Mouse (Mus musculus) intestine, embryonic 15.5 days (tissue): ENCODE results near the gene Car14. TPM values are rescaled to one million over a fixed set of nuclear protein-coding genes. Genes with fewer than 3 reads are reported as not detected.
A peak's percentile ranks its signal among the peaks of the same experiment; 100 is the strongest.
"Not testable (repeated sequence)": the region's sequence is repeated elsewhere in the genome, so short reads cannot be mapped to it uniquely, and the experiment has no call there.

Source experiments
- ATAC-seq: fragments of 200-750 bp; cut with Nextera tagmentation; 2 replicates; pipeline ENCODE4 v1.8.0; 2017; ENCODE audit warnings: moderate TSS enrichment, moderate library complexity
- H3K27ac ChIP-seq: fragments of 300-500 bp; sonication (generic); 2 replicates; pipeline ENCODE4 v1.5.1; 2015; ENCODE audit warnings: mild to moderate bottlenecking, inconsistent platforms
- H3K27me3 ChIP-seq: fragments of 300-500 bp; sonication (generic); replicated peaks from 2 replicates; pipeline ENCODE4 v1.6.1; 2015; ENCODE audit warnings: inconsistent platforms
- H3K36me3 ChIP-seq: fragments of 300-500 bp; sonication (generic); 2 replicates; pipeline ENCODE4 v1.6.1; 2015; ENCODE audit warnings: inconsistent platforms
- H3K4me1 ChIP-seq: fragments of 300-500 bp; sonication (generic); replicated peaks from 2 replicates; pipeline ENCODE4 v1.6.1; 2015; ENCODE audit warnings: inconsistent platforms
- H3K4me2 ChIP-seq: fragments of 300-500 bp; sonication (generic); replicated peaks from 2 replicates; pipeline ENCODE4 v1.6.1; 2015; ENCODE audit warnings: mild to moderate bottlenecking, inconsistent platforms
- H3K4me3 ChIP-seq: fragments of 300-500 bp; sonication (generic); replicated peaks from 2 replicates; pipeline ENCODE4 v1.5.1; 2015; ENCODE audit warnings: inconsistent platforms
- H3K9ac ChIP-seq: fragments of 300-500 bp; sonication (generic); 2 replicates; pipeline ENCODE4 v1.6.1; 2015; ENCODE audit warnings: inconsistent platforms
- H3K9me3 ChIP-seq: fragments of 300-500 bp; sonication (generic); 2 replicates; pipeline ENCODE4 v1.6.1; 2016; ENCODE audit warnings: inconsistent platforms
- WGBS: fragments of 180-500 bp; shearing (Covaris S2); methylation state at CpG from one replicate; pipeline ENCODE4 v1.1.7; 2015; 5-methylcytosine and 5-hydroxymethylcytosine counted together
- polyA plus RNA-seq: library from polyadenylated mRNA; unstranded; fragments of >200 nt; fragmentation: Nextera tagmentation; extraction: Ambion mirVana; gene quantifications from 2 replicates; pipeline ENCODE4 v1.2.1, GENCODE M21; 2015

The Car14 gene
- polyA plus RNA-seq, 1 experiment from 2014 or later: 1.5 TPM

- not testable (repeated sequence) for H3K9me3 ChIP-seq, H3K27ac ChIP-seq, ATAC-seq, H3K4me3 ChIP-seq, H3K36me3 ChIP-seq, H3K9ac ChIP-seq, H3K27me3 ChIP-seq
- H3K4me2 ChIP-seq: 0 out of 2 replicates have a peak overlapping the region, but pooled peaks have one; percentile 26
- WGBS: 82% methylated on average over 7 of the region's 7 CpGs
- peaks cover 21% of the 10 kb centered on the region for H3K4me1 ChIP-seq
These were observed 9.0 kb downstream of the Car14 start for GRCm38 (mm10) chr3:95895501-95895900.

- peak overlapping the region; percentile 70 for H3K4me2 ChIP-seq
- no peaks in the 10 kb centered on the region for H3K27me3 ChIP-seq
- H3K27ac ChIP-seq: peak overlapping the region; percentile 77
- H3K9me3 ChIP-seq: no peaks in the 10 kb centered on the region
- peak overlapping the region; percentile 55 for H3K4me3 ChIP-seq
- peak overlapping the region; percentile 65 for H3K9ac ChIP-seq
- H3K4me1 ChIP-seq: peaks cover 21% of the 10 kb centered on the region
- H3K36me3 ChIP-seq: peaks cover 4% of the 10 kb centered on the region; the same call in 1 of the 2 replicates
- ATAC-seq: no peak
- 4% methylated on average over 16 of the region's 16 CpGs for WGBS
These were observed 10.0 kb downstream of the Car14 start for GRCm38 (mm10) chr3:95894317-95895160.

DNA sequence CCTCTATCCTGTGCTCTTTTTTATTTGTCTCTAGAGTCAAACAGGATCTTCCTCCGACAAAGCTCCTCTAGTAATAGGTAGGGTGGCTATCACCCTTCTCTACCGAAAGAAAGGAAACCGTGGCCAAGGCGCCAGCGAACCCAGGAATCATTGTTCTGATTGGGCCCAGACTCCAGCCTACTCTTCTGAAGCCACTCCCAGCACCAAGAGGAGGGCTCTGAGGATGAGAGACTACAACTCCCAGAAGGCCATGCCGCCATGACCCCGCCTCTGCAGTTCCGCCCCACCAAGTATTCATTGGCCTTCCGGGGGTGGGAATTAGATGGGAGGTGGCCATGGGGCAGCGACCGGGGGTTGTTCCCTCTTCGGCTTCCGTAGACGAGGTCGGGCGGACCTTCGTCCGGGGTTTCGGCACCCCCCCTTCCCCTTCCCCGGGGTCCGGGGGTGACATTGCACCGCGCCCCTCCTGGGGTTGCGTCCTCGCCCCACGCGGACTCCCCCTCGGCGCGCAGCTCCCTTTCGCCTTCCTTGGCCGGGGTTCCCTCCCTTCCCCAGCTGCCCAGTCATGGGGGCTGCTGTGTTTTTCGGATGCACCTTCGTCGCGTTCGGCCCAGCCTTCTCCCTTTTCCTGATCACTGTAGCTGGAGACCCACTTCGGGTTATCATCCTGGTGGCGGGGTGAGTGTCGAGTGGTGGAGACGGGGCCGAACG is 10.7 kb downstream of the Car14 start, which contains the start of gene Aph1a:
Aph1a (plus strand) TSS at position 364 of the 711 bp plus-strand sequence.
- not testable (repeated sequence) for H3K36me3 ChIP-seq, H3K27me3 ChIP-seq, H3K9me3 ChIP-seq
- peak; percentile 98 for ATAC-seq
- Histone ChIP-seq H3K27ac (peak within 1 kb of the TSS; percentile 88), H3K9ac (peak within 1 kb of the TSS; percentile 65), H3K4me3 (peak within 1 kb of the TSS; percentile 55), H3K4me2 (peak within 1 kb of the TSS; percentile 70), H3K4me1 (peaks cover 21% of the 10 kb centered on the region)
- under 1% methylated on average over 29 of the region's 43 CpGs for WGBS

GRCm38 (mm10) chr3:95893126-95893525 is 11.4 kb downstream of the Car14 start:
- H3K9ac ChIP-seq: no peak overlapping the region
- no peaks in the 10 kb centered on the region for H3K27me3 ChIP-seq
- H3K4me3 ChIP-seq: peak overlapping the region; percentile 55
- H3K36me3 ChIP-seq: peaks cover 4% of the 10 kb centered on the region; the same call in 1 of the 2 replicates
- ATAC-seq: peak; percentile 1; the same call in 1 of the 2 replicates
- no peaks in the 10 kb centered on the region for H3K9me3 ChIP-seq
- H3K27ac ChIP-seq: peak overlapping the region; percentile 88
- 13% methylated on average over 7 of the region's 7 CpGs for WGBS
- peak overlapping the region; percentile 53 for H3K4me2 ChIP-seq
- H3K4me1 ChIP-seq: peaks cover 21% of the 10 kb centered on the region

- peak overlapping the region; percentile 56 for H3K4me2 ChIP-seq
- no peaks in the 10 kb centered on the region for H3K27me3 ChIP-seq
- H3K4me1 ChIP-seq: peaks cover 21% of the 10 kb centered on the region
- 34% methylated on average over 11 of the region's 11 CpGs for WGBS
- no peak for ATAC-seq
- 0 out of 2 replicates have a peak overlapping the region, but pooled peaks have one; percentile 35 for H3K9ac ChIP-seq
- 0 out of 2 replicates have a peak overlapping the region, but pooled peaks have one; percentile 33 for H3K4me3 ChIP-seq
- H3K36me3 ChIP-seq: no peaks in the 10 kb centered on the region
- peak overlapping the region; percentile 88 for H3K27ac ChIP-seq
- H3K9me3 ChIP-seq: no peaks in the 10 kb centered on the region
These were observed 12.1 kb downstream of the Car14 start for GRCm38 (mm10) chr3:95892066-95893052.

DNA sequence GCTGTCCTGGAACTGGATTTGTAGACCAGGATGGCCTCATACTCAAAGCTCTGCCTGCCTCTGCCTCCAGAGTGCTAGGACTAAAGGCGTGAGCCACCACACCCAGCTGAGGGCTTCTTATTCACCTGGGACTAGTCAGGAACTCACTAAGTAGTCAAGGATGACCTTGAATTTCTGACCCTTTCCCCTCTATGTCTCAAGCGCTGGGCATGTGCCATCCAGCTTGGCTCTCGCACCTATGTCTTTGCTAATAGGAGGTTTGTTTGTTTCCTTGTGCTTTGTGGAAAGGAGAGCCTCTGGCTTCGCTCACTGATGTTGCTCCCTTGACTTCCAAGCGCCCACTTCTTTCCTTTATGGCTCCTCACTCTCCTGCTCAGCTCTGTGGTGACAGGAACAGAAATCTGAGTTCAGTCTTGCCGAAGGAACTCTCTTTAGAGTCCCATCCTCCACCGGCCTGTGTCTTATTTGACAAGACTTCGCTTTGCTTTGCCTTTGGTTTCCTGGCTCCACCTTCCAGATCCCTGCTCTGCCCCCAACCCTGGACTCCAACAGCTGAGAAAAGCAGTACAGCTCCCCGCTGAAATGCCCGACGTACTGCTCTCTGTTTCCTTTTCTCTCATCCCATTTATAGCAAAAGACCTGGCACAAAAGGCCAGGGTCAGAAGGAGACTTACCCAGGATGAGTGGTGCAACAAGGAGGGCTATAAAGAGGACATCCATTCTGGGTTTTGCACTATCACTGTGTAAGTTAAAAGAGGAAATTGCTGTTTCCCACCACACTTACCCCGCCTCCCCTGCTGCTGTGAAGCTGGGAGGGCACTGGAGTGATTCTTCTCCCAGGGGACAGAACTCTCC is 13.1 kb downstream of the Car14 start, which contains the start of gene BC028528:
BC028528 (minus strand) TSS at position 795 of the 855 bp plus-strand sequence.
- H3K27ac ChIP-seq: peak within 1 kb of the TSS; percentile 88
- H3K27me3 ChIP-seq: no peaks in the 10 kb centered on the region
- H3K4me2 ChIP-seq: peak within 1 kb of the TSS; percentile 56
- peak within 1 kb of the TSS; percentile 33 for H3K4me3 ChIP-seq
- no peaks in the 10 kb centered on the region for H3K9me3 ChIP-seq
- no peak for ATAC-seq
- H3K4me1 ChIP-seq: peaks cover 21% of the 10 kb centered on the region
- 19% methylated on average over 12 of the region's 12 CpGs for WGBS
- H3K36me3 ChIP-seq: no peaks in the 10 kb centered on the region
- H3K9ac ChIP-seq: peak within 1 kb of the TSS; percentile 35

- no peaks in the 10 kb centered on the region for H3K27me3 ChIP-seq
- no peaks in the 10 kb centered on the region for H3K36me3 ChIP-seq
- H3K4me3 ChIP-seq: no peak overlapping the region
- H3K9me3 ChIP-seq: no peaks in the 10 kb centered on the region
- H3K9ac ChIP-seq: no peak overlapping the region
- 82% methylated on average over 3 of the region's 3 CpGs for WGBS
- ATAC-seq: no peak
- no peak overlapping the region for H3K27ac ChIP-seq
- no peak overlapping the region for H3K4me2 ChIP-seq
- peaks cover 17% of the 10 kb centered on the region for H3K4me1 ChIP-seq
These were observed 14.8 kb downstream of the Car14 start for GRCm38 (mm10) chr3:95889664-95890063.

DNA sequence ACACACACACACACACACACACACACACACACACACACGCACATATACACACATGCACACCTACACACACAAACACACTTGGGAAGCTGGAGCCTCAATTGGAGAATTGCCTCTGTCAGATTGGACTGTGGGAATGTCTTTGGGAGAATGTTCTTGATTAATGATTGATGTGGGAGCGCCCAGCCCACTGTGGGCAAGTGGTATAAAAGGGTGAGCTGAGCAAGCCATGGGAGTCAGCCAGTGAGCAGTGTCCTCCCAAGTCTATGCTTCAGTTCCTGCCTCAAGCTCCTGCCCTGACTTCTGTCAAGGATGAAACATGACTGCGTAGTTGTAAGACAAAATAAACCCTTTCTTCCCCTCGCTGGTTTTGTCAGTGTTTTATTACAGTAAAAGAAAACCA is 16.9 kb downstream of the Car14 start:
- no peak overlapping the region for H3K4me3 ChIP-seq
- no peak overlapping the region for H3K9ac ChIP-seq
- no peaks in the 10 kb centered on the region for H3K36me3 ChIP-seq
- no peak overlapping the region for H3K4me2 ChIP-seq
- H3K4me1 ChIP-seq: peaks cover 17% of the 10 kb centered on the region
- no peaks in the 10 kb centered on the region for H3K27me3 ChIP-seq
- WGBS: 63% methylated on average over 4 of the region's 4 CpGs
- 0 out of 2 replicates have a peak, but pooled peaks have one; percentile 27 for ATAC-seq
- H3K27ac ChIP-seq: no peak overlapping the region
- no peaks in the 10 kb centered on the region for H3K9me3 ChIP-seq

DNA sequence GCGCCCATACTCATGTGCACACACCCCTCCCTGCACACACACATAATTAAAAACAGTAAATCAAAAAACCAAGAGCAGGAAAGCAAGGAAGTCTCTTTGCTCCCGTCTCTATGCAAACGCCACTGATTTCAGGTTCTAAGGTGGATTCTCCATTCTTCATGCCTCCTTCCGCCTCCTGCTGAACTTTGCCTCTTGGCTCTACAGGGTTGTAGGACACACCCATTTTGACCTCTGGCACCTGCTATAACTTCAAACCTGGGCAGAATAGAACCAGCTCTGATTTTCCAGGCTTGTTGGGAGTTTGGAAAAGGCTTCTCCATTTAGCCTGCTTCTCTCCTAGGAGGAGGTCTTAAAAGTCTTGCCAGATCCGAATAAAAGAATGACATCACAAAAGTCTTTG is 20.1 kb downstream of the Car14 start:
- H3K27ac ChIP-seq: peak overlapping the region; percentile 66
- no peaks in the 10 kb centered on the region for H3K9me3 ChIP-seq
- 66% methylated on average over 5 of the region's 5 CpGs for WGBS
- no peak overlapping the region for H3K4me3 ChIP-seq
- H3K4me2 ChIP-seq: peak overlapping the region; percentile 26; the same call in 1 of the 2 replicates
- H3K4me1 ChIP-seq: peaks cover 13% of the 10 kb centered on the region
- no peak for ATAC-seq
- no peaks in the 10 kb centered on the region for H3K36me3 ChIP-seq
- H3K9ac ChIP-seq: no peak overlapping the region
- no peaks in the 10 kb centered on the region for H3K27me3 ChIP-seq

DNA sequence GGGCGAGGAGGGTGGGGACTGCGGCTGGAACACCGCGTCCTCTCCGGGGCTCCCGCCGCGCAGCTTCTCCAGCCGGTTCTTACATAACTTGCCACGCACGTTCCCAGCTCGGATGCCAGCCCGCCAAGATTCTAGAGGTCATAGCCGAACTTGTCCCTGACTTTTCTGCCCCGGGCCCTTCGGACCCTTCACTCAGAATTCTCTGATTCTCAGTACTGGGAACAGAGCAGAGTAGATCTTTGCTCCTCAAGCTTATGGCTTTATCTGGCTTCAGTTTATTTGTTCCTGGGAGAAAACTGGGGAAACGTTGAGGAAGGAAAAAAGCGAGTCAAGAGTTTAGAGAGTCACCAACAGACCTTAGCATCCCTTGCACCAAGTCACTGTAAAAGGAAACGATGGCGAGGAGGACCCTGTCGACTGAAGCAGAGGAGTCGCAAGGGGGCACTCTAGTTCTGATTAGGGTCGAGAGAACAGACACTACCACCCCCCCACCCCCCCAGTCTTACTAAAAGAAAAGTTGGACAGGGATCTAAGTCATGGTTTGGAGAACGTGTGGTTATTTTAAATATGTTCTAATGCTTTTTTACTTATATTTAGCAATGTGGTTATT is 21.6 kb downstream of the Car14 start:
- H3K4me2 ChIP-seq: peak overlapping the region; percentile 99
- H3K9me3 ChIP-seq: no peaks in the 10 kb centered on the region
- H3K36me3 ChIP-seq: no peaks in the 10 kb centered on the region
- H3K27me3 ChIP-seq: no peaks in the 10 kb centered on the region
- H3K4me1 ChIP-seq: peaks cover 13% of the 10 kb centered on the region
- no peak for ATAC-seq
- H3K9ac ChIP-seq: peak overlapping the region; percentile 38
- H3K27ac ChIP-seq: peak overlapping the region; percentile 59; the same call in 1 of the 2 replicates
- H3K4me3 ChIP-seq: peak overlapping the region; percentile 52
- WGBS: 3% methylated on average over 24 of the region's 24 CpGs
